Mouse (Mus musculus) heart, adult 2 months (tissue): Measurements from ENCODE around the gene Oit3.

ENCODE experiments used
- CTCF ChIP-seq: fragments of 200-600 bp; IDR thresholded peaks from 2 replicates; pipeline ENCODE4 v1.8.1; 2022; ENCODE audit warnings: antibody characterized with exemption, mild to moderate bottlenecking, moderate library complexity
- EP300 ChIP-seq: fragments of 200-500 bp; IDR thresholded peaks from 2 replicates; pipeline ENCODE4 v1.6.1; 2011; ENCODE audit warnings: low read depth, low read length, control low read depth; ENCODE audit not compliant: insufficient read depth
- POLR2A ChIP-seq: fragments of 200-500 bp; IDR thresholded peaks from 2 replicates; pipeline ENCODE4 v1.6.1; 2011; ENCODE audit warnings: mild to moderate bottlenecking, low read depth, low read length, control low read depth; ENCODE audit not compliant: insufficient read depth

DNA sequence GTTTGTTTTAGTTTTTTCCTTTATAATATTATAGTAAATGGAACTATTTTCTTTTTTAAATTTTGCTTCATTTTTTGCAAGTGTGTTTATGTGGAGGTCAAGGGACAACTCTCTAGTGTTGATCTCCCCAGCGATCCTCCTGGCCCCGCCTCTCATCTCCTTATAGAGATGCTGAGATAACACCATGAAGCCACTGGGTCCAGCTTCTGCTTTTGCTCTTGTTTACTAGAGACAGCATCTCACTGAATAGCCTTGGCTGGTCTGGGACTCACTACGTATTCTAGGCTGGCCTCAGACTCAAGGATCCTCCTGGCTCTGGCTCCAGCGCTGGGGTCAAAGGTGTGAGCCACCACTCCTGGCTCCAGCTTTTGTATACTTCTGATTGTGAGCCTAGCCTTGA is 22.1 kb downstream of the Oit3 start:
- TF ChIP-seq POLR2A (no peak), CTCF (no peak), EP300 (no peak)
